ENCODE assay signal across 20 mouse cellular contexts in the genomic region with DNA sequence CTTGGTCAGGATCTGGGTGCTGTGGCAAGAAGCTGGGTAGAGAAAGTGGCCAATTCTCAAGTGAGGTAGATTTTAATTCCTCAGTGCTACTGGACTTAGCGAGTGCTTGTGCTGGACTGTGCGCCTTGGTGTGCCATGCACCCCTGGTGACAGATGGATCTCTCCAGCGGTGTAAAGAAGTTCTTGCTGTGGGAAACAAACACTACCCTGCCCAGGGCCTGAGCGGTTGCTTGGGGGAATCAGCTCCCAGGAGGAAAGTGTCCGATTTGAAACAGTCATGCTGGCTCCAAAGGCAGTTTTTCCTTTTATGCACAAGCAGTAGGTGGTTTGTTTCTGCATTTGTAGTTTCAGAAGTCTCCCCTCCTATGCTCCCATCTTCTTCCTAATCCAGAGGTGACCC. TPM values are rescaled to one million over a fixed set of nuclear protein-coding genes. Genes with fewer than 3 reads are reported as not detected.
A peak's percentile ranks its signal among the peaks of the same experiment; 100 is the strongest.
DNase-seq lines count a peak whose midpoint lies in the region; ATAC-seq and TF ChIP-seq lines count a peak whose summit lies in the region.
"Had no signal": no experiment of that assay in that cellular context is flagged by ENCODE, and none has a peak within 500 bp of the region (broad histone marks: within the 10 kb centered on the region; RNA-seq: fewer than 3 reads in every experiment).

No protein-coding gene starts in this region.

- 0 out of 2 replicates have a peak overlapping the region, but pooled peaks have one; percentile 14 for H3K4me2 ChIP-seq in kidney, embryonic 15.5 days
- no peak overlapping the region for H3K4me2 ChIP-seq in midbrain, embryonic 16.5 days (ENCODE audit: low read length)
- H3K4me2 ChIP-seq in midbrain, postnatal 0 days (ENCODE audit: low read depth, low read length, poor library complexity, severe bottlenecking) = no peak overlapping the region
- peak overlapping the region; percentile 82 for H3K4me2 ChIP-seq in stomach, postnatal 0 days (replicated peaks; ENCODE audit: low read depth)
- H3K4me2 ChIP-seq: forebrain, embryonic 15.5 days; hindbrain, embryonic 13.5 days; liver, embryonic 15.5 days; midbrain, embryonic 15.5 days had no signal

- H3K27me3 ChIP-seq in kidney, embryonic 15.5 days = no peaks in the 10 kb centered on the region
- H3K27me3 ChIP-seq in midbrain, embryonic 16.5 days (ENCODE audit: control insufficient read depth, insufficient read depth, low read depth, low read length) = no peaks in the 10 kb centered on the region
- H3K27me3 ChIP-seq in midbrain, postnatal 0 days (ENCODE audit: insufficient read depth, low read length) = no peaks in the 10 kb centered on the region
- H3K27me3 ChIP-seq in stomach, postnatal 0 days (ENCODE audit: control insufficient read depth, insufficient read depth, low read length) = no peaks in the 10 kb centered on the region
- H3K27me3 ChIP-seq: forebrain, embryonic 15.5 days; hindbrain, embryonic 13.5 days; midbrain, embryonic 15.5 days had no signal

- TF ChIP-seq CTCF in midbrain, postnatal 0 days (IDR thresholded peaks at IDR 0.05) = no peak
- no peak for TF ChIP-seq CTCF in stomach, postnatal 0 days (IDR thresholded peaks at IDR 0.05; ENCODE audit: low read depth)

- H3K4me3 ChIP-seq in kidney, embryonic 15.5 days (replicated peaks) = no peak overlapping the region
- H3K4me3 ChIP-seq in midbrain, embryonic 16.5 days (ENCODE audit: low read depth, low read length) = no peak overlapping the region
- no peak overlapping the region for H3K4me3 ChIP-seq in midbrain, postnatal 0 days (ENCODE audit: low read depth, low read length)
- peak overlapping the region; percentile 8; the same call in 1 of the 2 replicates for H3K4me3 ChIP-seq in stomach, postnatal 0 days (ENCODE audit: low read depth, low read length)
- H3K4me3 ChIP-seq: forebrain, embryonic 15.5 days; hindbrain, embryonic 13.5 days; liver, embryonic 15.5 days; midbrain, embryonic 15.5 days had no signal

- no peaks in the 10 kb centered on the region for H3K9me3 ChIP-seq in kidney, embryonic 15.5 days (replicated peaks)
- no peaks in the 10 kb centered on the region for H3K9me3 ChIP-seq in midbrain, embryonic 16.5 days (replicated peaks; ENCODE audit: control insufficient read depth, low read length, poor library complexity, severe bottlenecking)
- no peaks in the 10 kb centered on the region for H3K9me3 ChIP-seq in midbrain, postnatal 0 days (ENCODE audit: low read length)
- H3K9me3 ChIP-seq in stomach, postnatal 0 days (ENCODE audit: control insufficient read depth, low read length) = no peaks in the 10 kb centered on the region
- H3K9me3 ChIP-seq: forebrain, embryonic 15.5 days; hindbrain, embryonic 13.5 days; liver, embryonic 15.5 days; midbrain, embryonic 15.5 days had no signal

- TF ChIP-seq EP300 in stomach, postnatal 0 days (optimal IDR thresholded peaks at IDR 0.05) = no peak

- no peak for ATAC-seq in cerebellum, adult (ENCODE audit: insufficient number of reproducible peaks, low FRiP score, low TSS enrichment)
- ATAC-seq in kidney, embryonic 15.5 days (replicated peaks; ENCODE audit: low FRiP score) = no peak
- ATAC-seq in midbrain, embryonic 16.5 days = no peak
- no peak for ATAC-seq in midbrain, postnatal 0 days (ENCODE audit: low FRiP score)
- ATAC-seq in stomach, postnatal 0 days (ENCODE audit: low FRiP score, low TSS enrichment) = no peak
- ATAC-seq in CD4-positive, CD25-positive, alpha-beta regulatory T cell, adult 4 months = no peak
- ATAC-seq: forebrain, embryonic 15.5 days; midbrain, embryonic 15.5 days had no signal

- no peaks in the 10 kb centered on the region for H3K36me3 ChIP-seq in kidney, embryonic 15.5 days
- no peaks in the 10 kb centered on the region for H3K36me3 ChIP-seq in midbrain, embryonic 16.5 days (ENCODE audit: control insufficient read depth, insufficient read depth, low read length)
- no peaks in the 10 kb centered on the region for H3K36me3 ChIP-seq in midbrain, postnatal 0 days (ENCODE audit: insufficient read depth, low read length)
- H3K36me3 ChIP-seq in stomach, postnatal 0 days (ENCODE audit: control insufficient read depth, insufficient read depth, low read length) = no peaks in the 10 kb centered on the region
- H3K36me3 ChIP-seq: forebrain, embryonic 15.5 days; G1E; hindbrain, embryonic 13.5 days; liver, embryonic 15.5 days; midbrain, embryonic 15.5 days had no signal

- H3K9ac ChIP-seq in kidney, embryonic 15.5 days = no peak overlapping the region
- peak overlapping the region; percentile 25; the same call in 1 of the 2 replicates for H3K9ac ChIP-seq in midbrain, embryonic 16.5 days (ENCODE audit: low read depth, low read length)
- H3K9ac ChIP-seq in midbrain, postnatal 0 days (replicated peaks; ENCODE audit: low read length, poor library complexity, severe bottlenecking) = no peak overlapping the region
- H3K9ac ChIP-seq in stomach, postnatal 0 days (ENCODE audit: low read length) = peak overlapping the region; percentile 38; the same call in 1 of the 2 replicates
- H3K9ac ChIP-seq: forebrain, embryonic 15.5 days; hindbrain, embryonic 13.5 days; liver, embryonic 15.5 days; midbrain, embryonic 15.5 days had no signal

- WGBS in kidney, embryonic 15.5 days = 73% methylated on average over 5 of the region's 5 CpGs
- WGBS in midbrain, embryonic 16.5 days = 61% methylated on average over 5 of the region's 5 CpGs
- 58% methylated on average over 5 of the region's 5 CpGs for WGBS in midbrain, postnatal 0 days
- WGBS in stomach, postnatal 0 days = 46% methylated on average over 5 of the region's 5 CpGs

- H3K27ac ChIP-seq in kidney, embryonic 15.5 days = no peak overlapping the region
- H3K27ac ChIP-seq in midbrain, embryonic 16.5 days (ENCODE audit: low read length) = no peak overlapping the region
- no peak overlapping the region for H3K27ac ChIP-seq in midbrain, postnatal 0 days (ENCODE audit: low read depth, low read length)
- peak overlapping the region; percentile 13; the same call in 1 of the 2 replicates for H3K27ac ChIP-seq in stomach, postnatal 0 days (replicated peaks)
- H3K27ac ChIP-seq: forebrain, embryonic 15.5 days; hindbrain, embryonic 13.5 days; liver, embryonic 15.5 days; midbrain, embryonic 15.5 days had no signal

- peaks cover 52% of the 10 kb centered on the region for H3K4me1 ChIP-seq in kidney, embryonic 15.5 days
- peaks cover 28% of the 10 kb centered on the region for H3K4me1 ChIP-seq in midbrain, embryonic 16.5 days (ENCODE audit: control insufficient read depth, insufficient read depth, low read length)
- peaks cover 13% of the 10 kb centered on the region for H3K4me1 ChIP-seq in midbrain, postnatal 0 days (ENCODE audit: insufficient read depth, low read length)
- H3K4me1 ChIP-seq in stomach, postnatal 0 days (replicated peaks; ENCODE audit: control insufficient read depth, insufficient read depth) = peaks cover 22% of the 10 kb centered on the region

- peak; percentile 8 to 21 for DNase-seq in cerebellum, postnatal 14 days
- no peak for DNase-seq in kidney, adult 8-10 months
- DNase-seq in midbrain, postnatal 0 days (ENCODE audit: low spot score) = no peak
- no peak for DNase-seq in stomach, postnatal 0 days (ENCODE audit: low spot score)
- DNase-seq: adrenal gland, postnatal 36 days; B cell, adult 2 months; gastrocnemius, postnatal 14 days; kidney, postnatal 25 days; left cerebral cortex, postnatal 4 days; right cerebral cortex, postnatal 14 days; thymus, postnatal 25 days had no signal

RNA-seq across cellular contexts. Expression of a gene that starts 2.8 kb away (rescaled TPM):
- 19.1 and 22.2 TPM in 2 replicates for polyA plus RNA-seq in kidney, embryonic 15.5 days (2015; fragmentation: Nextera tagmentation; extraction: Ambion mirVana)
- polyA plus RNA-seq in midbrain, embryonic 16.5 days (2015; fragmentation: Nextera tagmentation; extraction: Ambion mirVana) = 15.3 and 15.4 TPM in 2 replicates
- 15.1 and 20.9 TPM in 2 replicates for total RNA-seq in midbrain, postnatal 0 days (2014; rRNA removed)
- 20.4 and 21.2 TPM in 2 replicates for polyA plus RNA-seq in midbrain, postnatal 0 days (2015; fragmentation: Nextera tagmentation; extraction: Ambion mirVana)
- 25.4 and 27.6 TPM in 2 replicates for polyA plus RNA-seq in stomach, postnatal 0 days (2015; fragmentation: Nextera tagmentation; extraction: Ambion mirVana)
- 10 to 100 TPM in 1 of 2 experiments, 1 to 10 TPM in 1; 8.8 to 11.7 TPM for polyA plus RNA-seq in CD4-positive, CD25-positive, alpha-beta regulatory T cell, adult 4 months (2017; shearing (Covaris generic))

Comparison
In these comparisons a context has a peak if more than half of its experiments do, and no peak if none do; other contexts are left out.
1. H3K9ac ChIP-seq: peak in midbrain, embryonic 16.5 days (single experiment) and stomach, postnatal 0 days (single experiment); none in kidney, embryonic 15.5 days (single experiment) and midbrain, postnatal 0 days (single experiment).
2. DNase-seq: peak in cerebellum, postnatal 14 days (2 of 2); none in kidney, adult 8-10 months (0 of 2), midbrain, postnatal 0 days (single experiment) and stomach, postnatal 0 days (single experiment).
3. H3K4me2 ChIP-seq: peak in kidney, embryonic 15.5 days (single experiment) and stomach, postnatal 0 days (single experiment); none in midbrain, embryonic 16.5 days (single experiment) and midbrain, postnatal 0 days (single experiment).